Mouse (Mus musculus) layer of hippocampus, adult 9-10 months (tissue): ENCODE measurements around the gene Tas1r3.

Source experiments
- DNase-seq: peaks from one replicate; pipeline ENCODE4 v3.0.0; 2022; ENCODE audit warnings: low spot score

Tas1r3 gene

DNA sequence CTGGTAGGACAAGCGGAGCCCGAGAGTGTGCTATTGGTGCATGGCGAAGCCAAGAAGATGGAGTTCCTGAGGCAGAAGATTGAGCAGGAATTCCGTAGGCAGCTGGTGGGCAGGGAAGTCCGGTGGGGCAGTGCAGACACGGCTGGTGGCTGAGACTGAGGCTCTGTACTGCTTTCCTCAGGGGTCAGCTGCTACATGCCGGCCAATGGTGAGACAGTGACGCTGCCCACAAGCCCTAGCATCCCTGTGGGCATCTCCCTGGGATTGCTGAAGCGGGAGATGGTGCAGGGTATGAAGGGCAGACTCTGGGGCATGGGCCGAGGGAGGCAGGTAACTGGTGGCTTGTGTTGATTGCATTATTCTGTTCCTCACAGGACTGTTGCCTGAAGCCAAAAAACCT, 24.5 kb upstream of the Tas1r3 start:
- DNase-seq: no peak

DNA sequence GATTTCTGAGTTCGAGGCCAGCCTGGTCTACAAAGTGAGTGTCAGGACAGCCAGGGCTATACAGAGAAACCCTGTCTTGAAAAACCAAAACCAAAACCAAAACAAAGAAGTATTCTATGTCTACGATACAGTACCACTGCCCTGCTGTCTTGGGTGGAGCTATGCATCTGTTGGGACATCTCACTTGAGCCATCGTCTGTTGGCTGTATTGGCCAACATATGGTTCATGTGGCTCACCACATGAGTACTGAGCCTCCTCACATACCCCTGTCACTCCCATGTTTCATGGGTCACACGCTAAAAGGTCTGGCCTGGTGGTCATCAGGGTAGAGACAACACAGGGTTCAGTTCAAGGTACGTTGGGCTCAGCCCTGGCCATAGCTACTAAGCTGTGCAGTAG, 23.2 kb upstream of the Tas1r3 start:
- DNase-seq: no peak

DNA sequence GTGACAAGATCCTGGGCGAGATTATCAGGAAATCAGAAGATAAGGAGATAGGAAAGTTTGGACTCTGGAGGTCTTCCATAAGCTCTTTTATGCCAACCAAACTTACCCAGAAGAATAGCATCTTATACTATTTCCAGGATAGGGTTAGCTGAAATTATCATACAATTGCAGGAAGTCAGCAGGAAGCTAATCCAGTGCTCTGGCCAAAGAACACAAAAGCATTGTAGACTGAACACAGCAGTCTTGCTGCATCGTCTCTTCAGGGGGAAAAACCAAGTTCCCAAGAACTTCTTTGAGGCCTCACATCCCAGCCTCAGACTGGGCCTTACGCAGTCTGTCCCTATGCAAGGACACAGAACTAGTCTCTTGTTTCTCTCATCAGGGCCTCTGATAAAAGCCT, 20.4 kb upstream of the Tas1r3 start:
- DNase-seq: no peak

GRCm38 (mm10) chr4:155871404-155871803, 8.2 kb upstream of the Tas1r3 start:
- no peak for DNase-seq

DNA sequence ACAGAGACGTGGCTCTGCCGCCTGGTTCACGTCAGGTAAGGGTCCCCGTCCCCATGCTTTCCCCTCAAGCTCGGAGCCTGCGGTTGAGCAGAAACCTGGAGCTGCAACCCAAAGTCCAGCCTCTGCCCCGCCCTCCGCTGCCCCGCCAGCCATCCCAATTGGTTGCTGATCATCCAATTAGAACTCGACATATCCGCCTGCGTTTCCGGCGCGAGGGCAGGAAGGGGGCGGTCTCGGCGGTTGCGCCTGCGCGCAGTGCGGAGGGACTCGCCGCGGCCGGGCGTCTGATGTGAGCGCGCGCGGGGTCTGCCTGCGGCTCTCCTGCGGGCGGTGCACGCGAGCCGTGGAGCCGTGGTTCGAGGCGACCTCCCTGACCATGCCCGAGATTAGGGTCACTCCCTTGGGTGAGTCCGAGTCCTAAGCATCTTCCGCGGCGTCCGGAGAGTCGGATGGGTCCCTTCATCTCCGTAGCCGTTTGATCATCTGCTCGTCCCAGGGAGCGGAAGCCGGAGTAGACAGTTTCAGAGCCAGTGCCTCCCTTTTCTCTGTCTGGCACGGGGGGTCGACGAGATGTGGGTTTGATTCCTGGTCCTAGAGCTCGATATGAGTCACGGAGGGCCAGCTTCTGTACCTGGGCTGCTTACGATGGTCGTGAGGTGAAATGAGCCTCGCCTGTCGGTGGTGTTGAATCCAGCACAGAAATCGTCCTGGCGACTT, 6.3 kb upstream of the Tas1r3 start, which contains the start of the genes Cptp and Ints11:
Gene Cptp (minus strand): TSS at position 124 of the 717 bp plus-strand sequence.
Gene Ints11 (plus strand): TSS at position 230 of the 717 bp plus-strand sequence.
- DNase-seq: peak; percentile 84

DNA sequence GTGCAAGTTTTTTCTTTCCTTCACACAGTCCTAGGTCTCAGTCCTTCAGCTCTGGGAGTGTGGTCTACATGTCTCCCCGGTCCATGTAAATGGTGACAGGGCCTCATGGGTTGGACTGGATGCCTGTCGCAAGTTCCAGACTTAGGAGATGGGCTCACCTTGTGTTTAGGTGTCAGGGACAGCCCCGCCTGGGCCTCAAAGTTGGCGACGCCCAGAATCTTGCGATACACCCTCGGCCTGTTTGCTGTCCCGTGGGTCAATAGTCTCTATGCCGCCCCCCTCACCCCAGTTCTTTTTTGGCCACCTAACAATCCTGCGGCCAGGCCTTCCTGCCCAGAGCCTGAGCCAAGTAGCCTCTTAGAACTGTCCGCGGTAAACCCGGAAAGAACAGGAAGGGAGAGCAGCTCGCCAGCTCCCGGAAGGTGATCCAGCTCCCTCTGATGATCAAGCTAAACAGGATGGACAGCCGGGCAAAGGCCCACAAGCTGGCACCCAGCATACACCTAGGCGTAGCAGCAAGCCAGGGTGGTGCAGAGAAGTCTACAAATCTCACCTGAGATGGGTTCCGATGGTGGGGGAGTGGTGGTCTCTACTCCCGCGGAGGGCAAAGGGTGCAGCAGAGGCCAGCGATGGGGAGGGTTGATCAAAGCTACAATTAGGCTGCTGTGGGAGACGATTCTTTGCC, 5.6 kb upstream of the Tas1r3 start:
- DNase-seq: no peak

- no peak for DNase-seq
Measured at GRCm38 (mm10) chr4:155861787-155862186, 1.4 kb downstream of the Tas1r3 start.

DNA sequence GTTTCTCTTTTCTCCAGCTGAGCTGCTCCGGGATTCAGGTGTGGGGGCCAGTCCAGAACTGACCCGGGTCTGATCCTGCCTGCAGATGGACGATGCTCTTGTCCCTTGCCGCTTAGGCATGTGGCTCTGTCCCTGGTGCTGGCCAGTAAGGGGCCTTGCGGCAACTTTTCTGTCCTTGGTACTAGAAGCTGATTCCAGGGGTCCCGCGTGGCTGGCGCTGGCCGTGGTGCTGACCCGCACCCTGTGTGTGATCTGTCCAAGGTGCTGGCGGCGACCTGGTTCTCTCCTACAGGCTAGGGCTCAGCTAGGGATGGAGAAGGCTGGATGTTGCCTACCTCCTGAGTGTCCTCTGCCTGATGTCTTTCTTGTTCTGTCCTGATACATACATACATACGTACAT, 3.8 kb downstream of the Tas1r3 start:
- DNase-seq: no peak

DNA sequence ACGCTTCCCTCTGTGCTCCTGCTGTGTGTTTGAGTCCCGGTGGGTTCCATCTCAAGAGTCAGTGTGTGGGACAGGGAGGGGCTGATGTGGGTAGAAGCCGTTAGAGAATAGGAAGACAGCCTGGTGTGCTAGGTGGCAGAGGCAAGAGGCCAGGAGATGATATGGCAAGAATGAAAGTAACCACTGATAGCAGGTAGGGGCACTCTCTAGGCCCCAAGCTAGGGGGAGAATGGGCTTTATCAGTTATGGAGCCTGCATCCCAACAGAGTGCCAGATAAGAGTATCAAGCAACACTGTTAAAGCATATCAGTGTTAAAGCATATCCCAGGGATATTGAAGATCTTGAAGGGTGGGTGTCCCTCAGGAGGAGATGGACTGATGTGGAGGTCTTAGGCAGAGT, 6.3 kb downstream of the Tas1r3 start:
- DNase-seq: no peak

DNA sequence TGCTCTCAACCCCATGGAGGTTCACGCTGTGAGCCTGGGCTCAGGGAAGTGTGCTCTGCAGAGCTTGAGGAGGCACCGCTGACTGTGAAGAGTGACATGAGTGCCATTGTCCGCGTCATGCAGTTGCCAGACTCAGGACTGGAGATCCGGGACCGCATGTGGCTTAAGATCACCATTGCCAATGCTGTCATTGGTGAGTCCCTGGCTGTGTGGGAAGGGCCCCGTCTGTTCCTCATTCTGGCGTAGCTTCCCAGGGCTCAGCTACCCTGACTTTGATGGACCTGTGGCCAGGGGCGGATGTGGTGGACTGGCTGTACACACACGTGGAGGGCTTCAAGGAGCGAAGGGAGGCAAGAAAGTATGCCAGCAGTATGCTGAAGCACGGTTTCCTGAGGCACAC, 7.1 kb downstream of the Tas1r3 start:
- no peak for DNase-seq

DNA sequence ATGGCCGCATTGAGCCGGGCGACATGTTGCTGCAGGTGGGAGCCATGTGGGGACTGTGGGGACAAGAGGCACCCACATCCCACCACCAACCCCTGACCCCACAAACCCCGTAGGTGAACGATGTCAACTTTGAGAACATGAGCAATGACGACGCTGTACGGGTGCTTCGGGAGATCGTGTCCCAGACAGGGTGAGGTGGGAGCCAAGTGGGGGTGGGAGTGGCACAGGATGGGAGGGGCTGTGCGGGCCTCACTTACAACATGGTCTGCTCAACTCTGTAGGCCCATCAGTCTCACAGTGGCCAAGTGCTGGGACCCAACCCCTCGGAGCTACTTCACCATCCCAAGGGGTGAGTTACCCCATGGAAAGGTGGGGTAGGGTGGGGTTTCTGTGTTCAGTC, 8.2 kb downstream of the Tas1r3 start:
- DNase-seq: no peak

DNA sequence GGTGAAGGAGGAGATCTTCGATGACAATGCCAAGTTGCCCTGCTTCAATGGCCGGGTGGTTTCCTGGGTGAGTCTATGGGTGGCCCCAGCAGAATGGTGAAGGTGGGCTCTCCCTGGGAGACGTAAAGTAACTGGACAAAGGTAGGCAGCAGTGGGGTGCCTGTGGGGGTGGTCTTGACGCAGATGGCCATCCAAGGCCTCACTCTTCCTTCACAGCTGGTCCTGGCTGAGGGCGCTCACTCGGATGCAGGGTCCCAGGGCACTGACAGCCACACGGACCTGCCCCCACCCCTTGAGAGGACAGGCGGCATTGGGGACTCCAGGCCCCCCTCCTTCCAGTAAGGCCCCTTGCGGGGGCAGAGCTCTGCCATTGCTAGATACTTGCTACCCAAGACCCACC, 9.7 kb downstream of the Tas1r3 start:
- no peak for DNase-seq

DNA sequence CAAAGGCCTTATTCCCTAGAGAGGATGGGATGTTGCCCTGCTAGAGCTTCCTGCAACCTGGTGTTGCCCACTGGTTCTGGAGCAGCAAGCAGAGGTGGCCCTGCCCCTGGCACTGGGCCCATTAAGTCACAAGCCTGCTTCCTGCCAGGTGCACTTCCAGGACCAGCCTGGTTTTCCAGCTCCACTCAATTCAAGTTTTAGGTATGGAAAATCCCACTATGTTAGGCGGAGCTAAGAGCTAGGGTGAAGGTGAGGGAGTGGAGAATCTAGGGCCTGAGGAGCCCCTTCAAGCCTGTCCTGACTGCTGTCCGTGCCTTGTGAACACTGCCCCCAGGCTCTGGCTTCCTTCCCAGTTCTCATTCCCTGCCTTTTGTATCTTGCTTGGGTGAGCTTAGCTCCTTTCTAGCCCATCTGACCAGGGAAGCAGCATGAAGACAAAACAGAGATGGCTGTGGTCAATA, 11.2 kb downstream of the Tas1r3 start:
- DNase-seq: no peak

- no peak for DNase-seq
Measured at GRCm38 (mm10) chr4:155851368-155851767, 11.8 kb downstream of the Tas1r3 start.

- DNase-seq: no peak
Measured at GRCm38 (mm10) chr4:155849792-155850451, 13.2 kb downstream of the Tas1r3 start.

DNA sequence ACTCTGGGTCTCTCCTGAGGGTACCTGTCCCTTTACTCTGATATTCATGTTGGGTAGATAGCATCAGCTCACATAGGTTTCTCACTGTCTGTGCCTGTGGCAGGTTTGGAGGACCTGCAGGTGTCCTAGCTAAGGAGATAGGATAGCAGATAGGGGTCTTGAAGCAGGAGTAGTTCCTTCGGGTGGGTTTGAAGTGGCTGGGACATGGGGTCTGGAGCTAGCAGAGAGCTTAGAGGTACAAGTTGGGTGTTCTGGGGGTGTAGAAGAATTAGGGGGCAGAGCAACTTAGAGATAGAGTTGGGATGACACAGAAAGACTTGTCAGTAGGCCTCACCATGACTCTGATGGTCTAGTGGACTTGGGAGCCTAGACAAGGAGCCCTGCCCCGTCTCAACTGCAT, 13.8 kb downstream of the Tas1r3 start:
- DNase-seq: no peak

GRCm38 (mm10) chr4:155848434-155849095, 14.6 kb downstream of the Tas1r3 start:
- DNase-seq: no peak

DNA sequence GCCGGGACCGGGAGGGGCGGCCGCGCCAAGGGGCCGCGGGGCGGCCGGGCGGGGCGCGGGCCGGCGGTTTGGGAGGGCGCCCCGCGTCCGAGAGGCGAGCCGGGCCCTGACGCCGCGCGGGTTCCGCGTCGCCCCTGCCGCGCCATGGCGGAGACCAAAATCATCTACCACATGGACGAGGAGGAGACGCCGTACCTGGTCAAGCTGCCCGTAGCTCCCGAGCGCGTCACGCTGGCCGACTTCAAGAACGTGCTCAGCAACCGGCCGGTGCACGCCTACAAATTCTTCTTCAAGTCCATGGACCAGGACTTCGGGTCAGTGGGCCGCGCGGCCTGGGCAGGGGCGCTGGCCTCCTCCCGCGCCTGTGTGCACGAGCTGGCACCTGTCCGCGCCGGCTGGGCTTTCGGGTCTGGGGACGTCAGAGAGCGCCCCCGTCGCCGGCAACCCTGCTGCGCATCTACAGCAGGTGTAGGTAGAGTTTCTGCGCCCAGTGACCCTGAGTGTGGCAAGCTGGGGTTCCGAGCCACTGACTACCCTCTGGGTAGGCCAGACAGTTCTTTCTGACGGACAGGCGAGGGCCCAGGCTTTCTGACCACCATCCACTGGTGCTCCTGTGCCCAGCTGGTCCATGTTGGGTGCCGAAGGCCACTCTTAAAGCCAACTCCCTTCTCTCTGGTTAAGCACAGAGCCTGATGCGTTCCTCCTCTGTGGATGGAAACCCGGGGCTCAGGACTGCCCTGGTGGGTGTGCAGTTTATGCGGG, 15.4 kb downstream of the Tas1r3 start:
- no peak for DNase-seq

- DNase-seq: peak; percentile 51
Measured at GRCm38 (mm10) chr4:155846871-155847578, 16.1 kb downstream of the Tas1r3 start, which contains the start of gene Dvl1. Gene Dvl1, plus strand, starts transcription at chr4:155847402.

- DNase-seq: no peak
Measured at GRCm38 (mm10) chr4:155843231-155843630, 19.9 kb downstream of the Tas1r3 start.
